Mouse (Mus musculus): ENCODE data around the gene Adamts17. TPM values are rescaled to one million over a fixed set of nuclear protein-coding genes. Genes with fewer than 3 reads are reported as not detected.

The Adamts17 gene
- total RNA-seq, 2 experiments from 2014 or later = 13.8 TPM

DNA sequence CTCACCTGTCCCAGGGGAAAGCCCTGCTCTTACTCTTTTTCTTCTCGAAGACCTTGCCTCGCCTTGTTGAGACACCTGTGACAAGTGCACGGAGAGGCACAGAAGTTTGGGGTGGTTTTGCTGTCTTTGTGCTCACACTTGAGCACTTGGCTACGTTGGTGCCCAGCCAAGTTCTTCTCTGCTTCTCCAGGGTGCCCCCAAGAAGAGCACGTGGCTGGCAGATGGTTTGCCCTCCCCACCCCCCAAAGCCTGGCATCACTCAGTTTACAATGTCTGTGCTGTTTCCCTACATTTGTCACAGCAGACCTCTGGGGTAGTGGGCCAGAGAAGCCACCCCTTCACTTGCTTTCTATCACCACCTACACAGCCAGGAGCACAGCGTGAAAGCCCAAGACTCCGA lies 1.6 kb downstream of the Adamts17 start:
- DNase-seq (ENCODE audit: low spot score in 2 of 2) = peak in 1 of 2 experiments; percentile 24
- intact Hi-C loops (cut with DNase I) = loop anchor here (5.0 to 10.0 kb wide), 2 partner anchors 224 to 791 kb away; no protein-coding TSS in a partner anchor

GRCm38 (mm10) chr7:66842021-66842420 lies 2.5 kb downstream of the Adamts17 start:
- intact Hi-C loops (cut with DNase I) = loop anchor here (1.0 to 10.0 kb wide), 3 partner anchors 223 to 790 kb away; no protein-coding TSS in a partner anchor
- peak; percentile 91 to 92 for DNase-seq (ENCODE audit: low spot score in 2 of 2)

- intact Hi-C loops (cut with DNase I) = loop anchor here (5.0 to 10.0 kb wide), 2 partner anchors 221 to 788 kb away; no protein-coding TSS in a partner anchor
- DNase-seq (ENCODE audit: low spot score in 2 of 2) = no peak
These were observed 4.3 kb downstream of the Adamts17 start for GRCm38 (mm10) chr7:66843846-66844245.

GRCm38 (mm10) chr7:66846582-66846981 lies 7.0 kb downstream of the Adamts17 start:
- DNase-seq (ENCODE audit: low spot score in 2 of 2) = no peak
- intact Hi-C loops (cut with DNase I) = loop anchor here (10.0 kb wide), 1 partner anchor 218 kb away; no protein-coding TSS in a partner anchor

GRCm38 (mm10) chr7:66847299-66847698 lies 7.8 kb downstream of the Adamts17 start:
- intact Hi-C loops (cut with DNase I) = loop anchor here (10.0 kb wide), 1 partner anchor 218 kb away; no protein-coding TSS in a partner anchor
- no peak for DNase-seq (ENCODE audit: low spot score in 2 of 2)

DNA sequence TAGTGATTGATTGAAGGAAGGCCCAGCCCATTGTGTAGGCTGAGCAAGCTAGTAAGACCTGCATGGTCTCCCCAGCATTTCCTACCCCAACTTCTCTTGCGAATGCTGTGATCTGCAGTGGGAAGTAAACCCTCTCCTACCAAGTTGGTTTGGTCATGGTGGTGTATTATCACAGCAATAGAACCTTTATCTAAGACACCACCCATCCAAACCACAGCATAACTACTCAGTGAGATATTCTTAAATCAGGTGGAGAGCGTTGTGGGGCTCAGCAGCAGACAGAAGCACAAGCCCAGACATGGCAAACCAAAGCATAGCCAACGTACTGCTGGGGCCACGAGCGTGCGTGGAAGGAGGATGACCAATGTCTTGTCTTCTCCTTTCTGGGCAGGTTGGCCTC lies 9.8 kb downstream of the Adamts17 start:
- no peak for DNase-seq (ENCODE audit: low spot score in 2 of 2)
- intact Hi-C loops (cut with DNase I) = loop anchor here (10.0 kb wide), 1 partner anchor 215 kb away; no protein-coding TSS in a partner anchor

- no peak for DNase-seq (ENCODE audit: low spot score in 2 of 2)
- intact Hi-C loops (cut with DNase I) = no loop called here
These were observed 12.6 kb downstream of the Adamts17 start for GRCm38 (mm10) chr7:66852164-66852563.

DNA sequence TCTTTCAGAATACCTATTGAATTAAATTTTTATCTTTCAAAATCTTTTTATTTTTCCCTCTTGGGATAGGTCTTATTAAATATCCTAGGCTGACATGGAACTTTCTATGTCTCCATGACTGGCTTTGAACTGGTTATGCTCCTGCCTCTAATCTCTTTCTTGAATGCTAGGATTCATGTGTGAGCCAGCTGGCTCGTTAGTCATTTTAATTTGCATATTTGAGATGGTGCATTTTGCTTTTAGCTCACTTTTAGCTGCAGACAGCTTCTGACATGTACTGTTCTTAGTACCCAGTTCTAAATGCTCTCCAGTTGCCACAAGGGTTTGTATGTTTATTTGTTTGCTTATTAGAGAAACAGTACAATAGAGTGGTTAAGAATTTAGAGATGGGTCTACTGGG lies 18.1 kb downstream of the Adamts17 start:
- no peak for DNase-seq (ENCODE audit: low spot score in 2 of 2)
- intact Hi-C loops (cut with DNase I) = no loop called here

GRCm38 (mm10) chr7:66858247-66859075 lies 18.9 kb downstream of the Adamts17 start:
- intact Hi-C loops (cut with DNase I) = no loop called here
- no peak for DNase-seq (ENCODE audit: low spot score in 2 of 2)

GRCm38 (mm10) chr7:66859220-66859619 lies 19.7 kb downstream of the Adamts17 start:
- intact Hi-C loops (cut with DNase I) = no loop called here
- no peak for DNase-seq (ENCODE audit: low spot score in 2 of 2)

GRCm38 (mm10) chr7:66866944-66867718 lies 27.6 kb downstream of the Adamts17 start:
- intact Hi-C loops (cut with DNase I) = no loop called here
- peak in 1 of 2 experiments; percentile 48 for DNase-seq (ENCODE audit: low spot score in 2 of 2)

DNA sequence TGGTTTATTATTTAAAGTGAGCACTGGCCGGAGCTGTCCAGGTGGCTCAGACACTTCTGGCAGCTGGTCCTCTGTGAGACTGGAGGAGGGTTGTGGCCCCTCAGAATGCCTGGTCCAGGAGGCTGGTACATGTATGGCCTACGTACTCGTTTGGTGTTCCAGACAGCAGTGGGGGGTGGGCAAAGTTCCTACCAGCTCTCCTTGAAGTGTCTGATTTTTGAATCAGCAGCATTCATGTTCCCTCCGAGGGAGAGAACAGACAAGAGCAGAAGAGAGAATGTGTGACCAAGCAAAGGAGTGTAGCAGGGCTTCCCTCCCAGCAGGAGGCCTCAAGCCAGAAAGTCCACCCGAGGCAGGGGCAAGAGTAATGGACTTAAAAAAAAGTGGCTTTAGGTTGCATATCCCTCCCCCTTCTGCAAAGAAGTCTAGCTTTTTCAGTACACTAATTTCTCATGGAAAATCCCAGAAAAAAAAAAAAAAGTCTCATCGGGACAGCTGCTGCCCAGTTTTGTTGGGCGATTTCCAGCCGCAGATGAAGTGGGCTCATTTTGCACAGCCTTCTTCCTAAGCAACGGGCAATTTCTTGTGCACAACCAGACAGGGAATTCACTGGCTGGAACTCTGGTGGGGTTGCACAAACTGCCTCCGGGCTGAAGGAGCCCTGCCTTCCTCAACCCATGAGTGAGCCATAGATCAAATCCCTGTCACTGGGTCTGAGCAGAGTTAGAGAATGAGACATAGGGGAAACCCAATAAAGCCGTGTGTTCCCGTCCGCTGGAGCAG lies 28.4 kb downstream of the Adamts17 start:
- DNase-seq (ENCODE audit: low spot score in 2 of 2) = peak; percentile 72 to 76
- intact Hi-C loops (cut with DNase I) = no loop called here

DNA sequence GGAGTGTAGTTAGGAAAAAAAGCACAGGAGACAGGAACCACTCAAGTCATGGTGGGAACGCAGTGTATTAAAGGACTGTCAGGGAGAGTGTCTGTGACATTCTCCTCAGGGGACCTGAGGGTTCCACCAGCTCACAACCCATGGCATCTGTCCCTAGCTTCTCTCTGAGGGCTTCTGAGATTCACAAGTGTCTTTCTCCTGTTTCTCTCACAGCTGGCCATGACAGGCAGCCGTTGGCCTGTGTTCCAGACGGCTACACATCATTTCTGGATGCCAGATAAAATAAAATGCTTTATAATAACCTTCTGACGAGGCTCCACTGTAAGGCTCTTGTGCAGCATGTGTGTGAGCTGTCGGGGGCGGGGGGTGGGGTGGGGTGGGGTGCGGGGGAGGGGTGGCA lies 32.0 kb downstream of the Adamts17 start:
- DNase-seq (ENCODE audit: low spot score in 2 of 2) = no peak

GRCm38 (mm10) chr7:66871940-66872511 lies 32.5 kb downstream of the Adamts17 start:
- intact Hi-C loops (cut with DNase I) = no loop called here
- DNase-seq (ENCODE audit: low spot score in 2 of 2) = no peak

More for the DNA sequence above, 32.0 kb downstream of the Adamts17 start:
- intact Hi-C loops (cut with DNase I) = no loop called here

GRCm38 (mm10) chr7:66873235-66873634 lies 33.7 kb downstream of the Adamts17 start:
- intact Hi-C loops (cut with DNase I) = no loop called here
- DNase-seq (ENCODE audit: low spot score in 2 of 2) = no peak

DNA sequence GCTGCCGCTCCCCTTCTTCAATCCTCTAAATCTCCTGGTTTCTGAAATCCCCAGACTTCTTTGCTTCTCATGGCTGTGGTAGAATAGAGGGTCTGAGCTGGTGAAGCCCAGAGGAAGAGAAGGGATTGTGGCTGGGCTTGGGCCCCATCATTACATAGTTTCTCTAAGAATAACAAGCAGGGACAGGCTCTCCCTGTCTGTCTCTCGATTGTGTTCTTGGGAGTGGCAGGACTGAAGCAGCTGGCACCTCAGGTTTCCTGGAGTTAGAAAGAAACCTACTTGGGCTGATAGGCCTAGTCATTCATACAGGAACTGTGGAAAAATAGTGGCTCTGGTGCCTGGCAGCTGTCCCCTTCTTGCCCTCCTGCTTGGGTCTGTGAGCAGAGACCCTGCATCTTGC lies 51.9 kb downstream of the Adamts17 start:
- intact Hi-C loops (cut with DNase I) = no loop called here
- DNase-seq (ENCODE audit: low spot score in 2 of 2) = no peak

DNA sequence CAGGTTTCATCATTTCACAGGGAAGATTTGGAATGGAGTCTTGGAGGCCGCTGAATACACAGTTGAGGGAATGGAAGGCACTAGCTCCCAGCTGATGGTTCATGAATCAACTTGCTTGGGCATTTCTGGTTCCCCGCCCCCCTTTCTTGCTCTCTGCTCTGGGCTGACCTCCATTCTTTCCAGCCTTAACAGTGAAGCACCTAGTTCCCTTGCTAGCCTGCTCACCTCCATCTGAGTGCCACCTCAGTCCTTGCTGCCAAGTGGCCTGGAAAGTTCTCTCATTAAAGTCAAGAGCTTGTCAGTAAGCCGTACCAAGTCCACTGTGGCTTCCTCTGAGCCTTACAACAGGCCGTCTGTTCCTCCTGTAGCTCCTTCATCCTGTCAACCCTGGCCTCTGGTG lies 52.6 kb downstream of the Adamts17 start:
- no peak for DNase-seq (ENCODE audit: low spot score in 2 of 2)
- intact Hi-C loops (cut with DNase I) = no loop called here

GRCm38 (mm10) chr7:66902376-66902775 lies 62.8 kb downstream of the Adamts17 start:
- intact Hi-C loops (cut with DNase I) = no loop called here
- DNase-seq (ENCODE audit: low spot score in 2 of 2) = no peak

GRCm38 (mm10) chr7:66903014-66903413 lies 63.5 kb downstream of the Adamts17 start:
- no peak for DNase-seq (ENCODE audit: low spot score in 2 of 2)
- intact Hi-C loops (cut with DNase I) = no loop called here
